Mouse (Mus musculus) effector memory CD4-positive, alpha-beta T cell, adult 5 months (primary cell): ENCODE results near the gene Rasgrp1. TPM values are rescaled to one million over a fixed set of nuclear protein-coding genes. Genes with fewer than 3 reads are reported as not detected.

Experiments used
- polyA plus RNA-seq: library from polyadenylated mRNA; unstranded; fragments of 100-300 nt; shearing (Covaris generic); gene quantifications from one replicate; pipeline ENCODE4 v1.2.1, GENCODE M21; 2017

Gene Rasgrp1
- polyA plus RNA-seq = 272 TPM

DNA sequence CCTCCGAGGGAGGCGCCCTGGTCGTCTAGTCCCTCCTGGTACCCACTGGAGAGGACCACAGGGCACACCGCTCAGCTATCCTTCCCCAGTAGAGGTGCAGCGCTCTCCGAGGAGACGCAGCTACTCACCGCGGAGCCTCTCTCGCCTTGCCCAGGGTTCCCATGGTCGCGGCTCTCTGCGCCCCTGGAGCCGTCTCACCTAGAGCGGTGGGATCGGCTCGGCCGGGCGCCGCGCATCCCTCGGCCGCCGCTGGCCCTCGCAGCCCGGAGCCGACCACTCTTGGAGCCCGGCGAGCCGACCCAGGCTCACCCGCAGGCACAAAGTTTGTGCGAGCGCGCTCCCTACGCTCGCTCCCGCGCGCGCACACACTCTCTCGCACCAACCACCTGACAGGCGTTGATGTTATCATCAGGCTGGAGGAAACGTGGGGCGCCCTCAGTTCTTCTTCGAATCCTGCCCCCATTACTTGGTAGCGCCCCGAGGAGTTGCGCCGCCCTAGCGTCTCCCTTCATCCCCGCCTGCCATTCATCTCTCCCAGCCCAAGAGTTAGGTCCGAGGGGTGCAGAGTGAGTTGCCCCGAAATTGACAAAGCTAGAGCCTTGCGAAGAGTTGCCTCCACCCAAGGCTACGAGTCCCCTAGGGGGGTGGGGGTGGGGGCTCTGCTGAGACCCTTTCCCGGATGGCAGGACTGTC lies at the start of gene Rasgrp1:
TSS of gene Rasgrp1 (minus strand) at position 455 of the 693 bp plus-strand sequence.

DNA sequence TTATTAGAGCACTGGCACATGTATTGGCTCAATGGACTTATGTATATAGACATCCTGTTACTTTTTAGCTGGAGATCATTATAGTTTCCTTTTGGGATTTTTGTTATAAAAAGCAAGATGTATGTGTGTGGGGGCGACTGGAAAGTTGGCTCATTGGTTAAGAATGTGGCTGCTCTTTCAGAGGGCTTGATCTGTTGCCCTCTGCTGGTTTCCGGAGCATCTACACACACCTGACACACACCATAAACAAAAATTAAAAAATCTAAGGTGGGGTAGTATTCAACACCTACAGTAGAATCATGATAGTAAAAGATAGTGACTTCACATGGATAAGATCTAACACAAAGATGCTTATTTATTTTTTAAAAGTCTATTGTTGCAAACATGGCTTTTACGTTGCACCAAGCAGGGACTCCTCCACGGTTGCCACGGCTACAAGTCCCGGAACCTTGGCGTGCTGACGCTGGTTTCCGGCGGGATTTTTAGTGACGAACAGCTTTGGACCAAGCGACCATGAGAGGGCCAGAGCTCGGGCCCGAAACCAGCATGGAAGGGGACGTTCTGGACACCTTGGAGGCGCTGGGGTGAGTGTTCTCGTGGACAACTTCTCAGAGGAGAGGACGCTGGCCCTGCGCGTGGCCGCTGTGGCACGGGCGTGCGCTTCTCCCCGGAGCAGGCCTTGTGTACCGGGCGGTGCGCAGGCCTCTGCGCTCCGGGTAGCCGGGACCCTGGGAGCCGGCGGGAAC lies 93.4 kb downstream of the Rasgrp1 start, which contains the start of gene Fam98b:
TSS of gene Fam98b (plus strand) at position 485 of the 746 bp plus-strand sequence.

Other genes starting within 250 kb of the Rasgrp1 start
- gene Spred1, start 221.6 kb downstream of the Rasgrp1 start, polyA plus RNA-seq = 4.8 TPM
- 3.1 TPM for gene Fam98b, start 93.3 kb downstream of the Rasgrp1 start, polyA plus RNA-seq